ENCODE assay signal across 7 mouse cellular contexts in genomic region chr11:6390376-6391053, GRCm38 (mm10). TPM values are rescaled to one million over a fixed set of nuclear protein-coding genes. Genes with fewer than 3 reads are reported as not detected.
DNase-seq lines count a peak whose midpoint lies in the region; ATAC-seq and TF ChIP-seq lines count a peak whose summit lies in the region.

No protein-coding gene starts in this region.

- peaks cover 23% of the 10 kb centered on the region for H3K4me1 ChIP-seq in embryonic facial prominence, embryonic 15.5 days
- H3K4me1 ChIP-seq in intestine, embryonic 15.5 days (replicated peaks), result peaks cover 15% of the 10 kb centered on the region
- H3K4me1 ChIP-seq in neural tube, embryonic 13.5 days (replicated peaks), result peaks cover 51% of the 10 kb centered on the region

- 78% methylated on average over 8 of the region's 8 CpGs for WGBS in embryonic facial prominence, embryonic 15.5 days
- WGBS in intestine, embryonic 15.5 days, result 81% methylated on average over 8 of the region's 8 CpGs
- WGBS in neural tube, embryonic 13.5 days, result 83% methylated on average over 8 of the region's 8 CpGs

- no peak for TF ChIP-seq CTCF in left cerebral cortex, adult 2 months (IDR thresholded peaks at IDR 0.05)

- H3K4me2 ChIP-seq in embryonic facial prominence, embryonic 15.5 days (replicated peaks), result peak overlapping the region; percentile 84
- H3K4me2 ChIP-seq in intestine, embryonic 15.5 days (replicated peaks), result peak overlapping the region; percentile 77
- peak overlapping the region; percentile 81 for H3K4me2 ChIP-seq in neural tube, embryonic 13.5 days

- peak overlapping the region; percentile 76; the same call in 1 of the 2 replicates for H3K9ac ChIP-seq in embryonic facial prominence, embryonic 15.5 days
- H3K9ac ChIP-seq in intestine, embryonic 15.5 days, result peak overlapping the region; percentile 82; the same call in 1 of the 2 replicates
- peak overlapping the region; percentile 98 for H3K9ac ChIP-seq in neural tube, embryonic 13.5 days

- no peaks in the 10 kb centered on the region for H3K9me3 ChIP-seq in embryonic facial prominence, embryonic 15.5 days (replicated peaks)
- H3K9me3 ChIP-seq in intestine, embryonic 15.5 days, result no peaks in the 10 kb centered on the region
- H3K9me3 ChIP-seq in neural tube, embryonic 13.5 days, result no peaks in the 10 kb centered on the region

- H3K27me3 ChIP-seq in embryonic facial prominence, embryonic 15.5 days, result no peaks in the 10 kb centered on the region
- no peaks in the 10 kb centered on the region for H3K27me3 ChIP-seq in intestine, embryonic 15.5 days (replicated peaks)
- H3K27me3 ChIP-seq in neural tube, embryonic 13.5 days, result no peaks in the 10 kb centered on the region

- H3K27ac ChIP-seq in left cerebral cortex, adult 2 months, result no peak overlapping the region
- H3K27ac ChIP-seq in embryonic facial prominence, embryonic 15.5 days (replicated peaks), result no peak overlapping the region
- H3K27ac ChIP-seq in intestine, embryonic 15.5 days, result no peak overlapping the region
- no peak overlapping the region for H3K27ac ChIP-seq in neural tube, embryonic 13.5 days (replicated peaks)

- DNase-seq in left cerebral cortex, adult 2 months (ENCODE audit: extremely low spot score in 1 of 2, low spot score in 2 of 2), result no peak
- DNase-seq in left cerebral cortex, postnatal 4 days, result no peak
- DNase-seq in left cerebral cortex, adult 18-20 months (ENCODE audit: low spot score in 2 of 2), result no peak
- DNase-seq in adipocyte (ENCODE audit: low spot score), result no peak

- ATAC-seq in embryonic facial prominence, embryonic 15.5 days (ENCODE audit: insufficient number of reproducible peaks, low FRiP score, low TSS enrichment, low read depth), result no peak
- ATAC-seq in intestine, embryonic 15.5 days, result no peak
- ATAC-seq in neural tube, embryonic 13.5 days (ENCODE audit: low read depth), result no peak

- peak overlapping the region; percentile 95 for H3K4me3 ChIP-seq in left cerebral cortex, adult 2 months
- H3K4me3 ChIP-seq in embryonic facial prominence, embryonic 15.5 days (replicated peaks), result peak overlapping the region; percentile 82
- peak overlapping the region; percentile 77 for H3K4me3 ChIP-seq in intestine, embryonic 15.5 days (replicated peaks)
- H3K4me3 ChIP-seq in neural tube, embryonic 13.5 days, result peak overlapping the region; percentile 98

- H3K36me3 ChIP-seq in embryonic facial prominence, embryonic 15.5 days, result peaks cover 5% of the 10 kb centered on the region; the same call in 1 of the 2 replicates
- peaks cover 3% of the 10 kb centered on the region; the same call in 1 of the 2 replicates for H3K36me3 ChIP-seq in intestine, embryonic 15.5 days
- peaks cover 44% of the 10 kb centered on the region for H3K36me3 ChIP-seq in neural tube, embryonic 13.5 days

- intact Hi-C loops in left cerebral cortex, adult 2 months (cut with DNase I), result no loop called here
- intact Hi-C loops in left cerebral cortex, postnatal 4 days (cut with DNase I), result no loop called here

RNA-seq across cellular contexts. Expression of gene Zmiz2, which starts 1.6 kb away (rescaled TPM):
- 100 to 1,000 TPM; 226 to 228 TPM for total RNA-seq in left cerebral cortex, adult 2 months (2021)
- 100 to 1,000 TPM; 233 to 249 TPM for total RNA-seq in left cerebral cortex, postnatal 4 days (2021)
- polyA plus RNA-seq in embryonic facial prominence, embryonic 15.5 days (2015; fragmentation: Nextera tagmentation; extraction: Ambion mirVana), result 12.6 and 12.9 TPM in 2 replicates
- polyA plus RNA-seq in intestine, embryonic 15.5 days (2015; fragmentation: Nextera tagmentation; extraction: Ambion mirVana), result 9.2 and 10.9 TPM in 2 replicates
- 21.1 and 25.8 TPM in 2 replicates for polyA plus RNA-seq in neural tube, embryonic 13.5 days (2015; fragmentation: Nextera tagmentation; extraction: Ambion mirVana)
- 100 to 1,000 TPM; 217 to 224 TPM for total RNA-seq in left cerebral cortex, adult 18-20 months (2021)

RNA-seq across cellular contexts. Expression of gene Ppia, which starts 24.7 kb away (rescaled TPM):
- total RNA-seq in left cerebral cortex, adult 2 months (2021), result 1,000 to 10,000 TPM; 1,634 to 1,792 TPM
- 1,000 to 10,000 TPM; 2,159 to 2,195 TPM for total RNA-seq in left cerebral cortex, postnatal 4 days (2021)
- polyA plus RNA-seq in embryonic facial prominence, embryonic 15.5 days (2015; fragmentation: Nextera tagmentation; extraction: Ambion mirVana), result 4,428 and 4,532 TPM in 2 replicates
- polyA plus RNA-seq in intestine, embryonic 15.5 days (2015; fragmentation: Nextera tagmentation; extraction: Ambion mirVana), result 5,895 and 6,298 TPM in 2 replicates
- 4,471 and 4,554 TPM in 2 replicates for polyA plus RNA-seq in neural tube, embryonic 13.5 days (2015; fragmentation: Nextera tagmentation; extraction: Ambion mirVana)
- 1,000 to 10,000 TPM; 1,850 TPM for total RNA-seq in left cerebral cortex, adult 18-20 months (2021)

RNA-seq across cellular contexts. Expression of gene H2afv, which starts 53.7 kb away (rescaled TPM):
- total RNA-seq in left cerebral cortex, adult 2 months (2021), result 10 to 100 TPM; 39.6 to 41.4 TPM
- total RNA-seq in left cerebral cortex, postnatal 4 days (2021), result 10 to 100 TPM; 35.4 to 44.5 TPM
- 443 and 468 TPM in 2 replicates for polyA plus RNA-seq in embryonic facial prominence, embryonic 15.5 days (2015; fragmentation: Nextera tagmentation; extraction: Ambion mirVana)
- 424 and 429 TPM in 2 replicates for polyA plus RNA-seq in intestine, embryonic 15.5 days (2015; fragmentation: Nextera tagmentation; extraction: Ambion mirVana)
- polyA plus RNA-seq in neural tube, embryonic 13.5 days (2015; fragmentation: Nextera tagmentation; extraction: Ambion mirVana), result 342 and 380 TPM in 2 replicates
- total RNA-seq in left cerebral cortex, adult 18-20 months (2021), result 10 to 100 TPM; 41.4 to 42.5 TPM
